31 mouse cellular contexts compared by ENCODE assay signal in the genomic region with DNA sequence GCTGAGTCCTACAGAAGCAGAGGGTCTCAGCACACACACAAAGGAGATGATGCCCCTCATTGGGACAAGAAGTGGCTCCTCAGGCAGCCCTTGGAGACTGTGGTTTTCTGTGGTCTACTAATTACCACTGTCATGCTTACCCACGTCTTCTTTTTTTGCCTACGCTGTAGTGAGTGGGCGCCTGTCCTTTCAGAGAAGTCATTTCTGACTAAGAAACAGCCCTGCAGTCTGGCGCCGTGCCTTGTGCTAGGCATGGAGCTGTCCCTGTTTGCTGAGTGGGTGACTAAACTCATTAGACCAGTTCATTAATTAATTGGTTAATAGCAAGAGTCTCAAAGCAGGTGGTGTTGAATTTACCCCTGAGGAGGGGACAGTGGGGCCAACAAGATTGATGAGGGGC. TPM values are rescaled to one million over a fixed set of nuclear protein-coding genes. Genes with fewer than 3 reads are reported as not detected.
DNase-seq lines count a peak whose midpoint lies in the region; ATAC-seq lines count a peak whose summit lies in the region.
"Had no signal": no experiment of that assay in that cellular context is flagged by ENCODE, and none has a peak within 500 bp of the region (broad histone marks: within the 10 kb centered on the region; RNA-seq: fewer than 3 reads in every experiment).

No protein-coding gene starts in this region.

- ATAC-seq in frontal cortex, adult (ENCODE audit: low TSS enrichment) = peak; percentile 64
- ATAC-seq in neural tube, embryonic 15.5 days (ENCODE audit: low FRiP score) = no peak
- ATAC-seq: forebrain, embryonic 16.5 days; liver, embryonic 12.5 days; liver, postnatal 0 days; lung, postnatal 0 days; Patski had no signal

- H3K9ac ChIP-seq in neural tube, embryonic 15.5 days (replicated peaks) = no peak overlapping the region
- H3K9ac ChIP-seq: heart, embryonic 13.5 days; hindbrain, embryonic 14.5 days; liver, embryonic 12.5 days; liver, postnatal 0 days; midbrain, embryonic 12.5 days; neural tube, embryonic 12.5 days had no signal

- H3K4me1 ChIP-seq in neural tube, embryonic 15.5 days = no peaks in the 10 kb centered on the region
- H3K4me1 ChIP-seq: heart, embryonic 13.5 days; liver, embryonic 12.5 days; megakaryocyte, embryonic 14.5 days; midbrain, embryonic 12.5 days; neural tube, embryonic 12.5 days had no signal

- H3K27ac ChIP-seq in neural tube, embryonic 15.5 days (replicated peaks) = no peak overlapping the region
- H3K27ac ChIP-seq: heart, adult 2 months; heart, embryonic 13.5 days; hindbrain, embryonic 14.5 days; liver, embryonic 12.5 days; midbrain, embryonic 12.5 days; neural tube, embryonic 12.5 days had no signal

- no peak overlapping the region for H3K4me3 ChIP-seq in neural tube, embryonic 15.5 days (replicated peaks)
- H3K4me3 ChIP-seq: erythroblast, embryonic 14.5 days; heart, adult 2 months; heart, embryonic 13.5 days; liver, embryonic 12.5 days; megakaryocyte, embryonic 14.5 days; midbrain, embryonic 12.5 days; myocyte; neural tube, embryonic 12.5 days had no signal

- H3K4me2 ChIP-seq in neural tube, embryonic 15.5 days = no peak overlapping the region
- H3K4me2 ChIP-seq: heart, embryonic 13.5 days; hindbrain, embryonic 14.5 days; liver, embryonic 12.5 days; midbrain, embryonic 12.5 days; neural tube, embryonic 12.5 days had no signal

- H3K9me3 ChIP-seq in neural tube, embryonic 15.5 days (replicated peaks) = no peaks in the 10 kb centered on the region
- H3K9me3 ChIP-seq: heart, embryonic 13.5 days; liver, embryonic 12.5 days; megakaryocyte, embryonic 14.5 days; midbrain, embryonic 12.5 days; neural tube, embryonic 12.5 days had no signal

- 73% methylated on average over 5 of the region's 5 CpGs for WGBS in neural tube, embryonic 15.5 days

- H3K36me3 ChIP-seq in neural tube, embryonic 15.5 days = no peaks in the 10 kb centered on the region
- H3K36me3 ChIP-seq: G1E; heart, embryonic 13.5 days; liver, embryonic 12.5 days; midbrain, embryonic 12.5 days; neural tube, embryonic 12.5 days had no signal

- 0 out of 2 replicates have a peak, but pooled peaks cover 11% of the 10 kb centered on the region for H3K27me3 ChIP-seq in neural tube, embryonic 15.5 days (replicated peaks)
- H3K27me3 ChIP-seq: neural tube, embryonic 12.5 days; Patski had no signal

- no peak for DNase-seq in frontal cortex, postnatal 25 days (ENCODE audit: low spot score in 2 of 2)
- peak; percentile 75 for DNase-seq in layer of hippocampus, adult 9-11 months
- no peak for DNase-seq in layer of hippocampus, adult 9-10 months (ENCODE audit: low spot score)
- peak; percentile 77 for DNase-seq in brain, adult 2 months (ENCODE audit: low read depth, low spot score)
- DNase-seq in right cerebral cortex, postnatal 14 days = peak; percentile 56
- DNase-seq in gastrocnemius, postnatal 25 days = no peak
- DNase-seq: adrenal gland, postnatal 14 days; cerebellum, adult 2 months; gastrocnemius, postnatal 36 days; heart, adult 2 months; heart, postnatal 10 days; kidney, adult 18-20 months; kidney, postnatal 36 days; liver, postnatal 0 days; lung, postnatal 4 days had no signal

RNA-seq across cellular contexts. Expression of a gene that starts 9.1 kb away (rescaled TPM):
- polyA plus RNA-seq in neural tube, embryonic 15.5 days (2015; fragmentation: Nextera tagmentation; extraction: Ambion mirVana) = 17.3 and 17.6 TPM in 2 replicates
- total RNA-seq in gastrocnemius, postnatal 25 days (2021) = not detected
- total RNA-seq: gastrocnemius, postnatal 36 days; heart, adult 2 months; heart, postnatal 10 days; hematopoietic stem cell, adult 5-6 weeks had no signal
- polyA plus RNA-seq: erythroblast, embryonic 14.5 days; forebrain, embryonic 11.5 days; G1E; heart, adult 2 months; liver, embryonic 12.5 days; myocyte; Patski had no signal

Comparison
In these comparisons a context has a peak if more than half of its experiments do, and no peak if none do; other contexts are left out.
1. DNase-seq: peak in layer of hippocampus, adult 9-11 months (single experiment), brain, adult 2 months (single experiment) and right cerebral cortex, postnatal 14 days (single experiment); none in frontal cortex, postnatal 25 days (0 of 2), layer of hippocampus, adult 9-10 months (single experiment) and gastrocnemius, postnatal 25 days (single experiment).